Mouse (Mus musculus) embryonic stem cell, embryonic (primary cell): ENCODE measurements around the gene Tsc22d2.

Experiments used
- CTCF ChIA-PET, 4 experiments: fragments of 300-600 bp in 2 of 4; fragments of 350-600 bp in 2 of 4; sonication (Branson Sonifier 250); formaldehyde crosslinking; loops; one replicate each; lab custom pipeline; 2022; ENCODE audit warnings: inconsistent platforms in 2 of 4; lab: Charles Lee
- POLR2A ChIA-PET, 4 experiments: fragments of 300-600 bp in 2 of 4; fragments of 350-600 bp in 2 of 4; sonication (Branson Sonifier 250); formaldehyde crosslinking; loops; one replicate each; lab custom pipeline; 2022; ENCODE audit warnings: antibody characterized with exemption in 4 of 4, inconsistent platforms in 1 of 4; lab: Charles Lee

The Tsc22d2 gene

DNA sequence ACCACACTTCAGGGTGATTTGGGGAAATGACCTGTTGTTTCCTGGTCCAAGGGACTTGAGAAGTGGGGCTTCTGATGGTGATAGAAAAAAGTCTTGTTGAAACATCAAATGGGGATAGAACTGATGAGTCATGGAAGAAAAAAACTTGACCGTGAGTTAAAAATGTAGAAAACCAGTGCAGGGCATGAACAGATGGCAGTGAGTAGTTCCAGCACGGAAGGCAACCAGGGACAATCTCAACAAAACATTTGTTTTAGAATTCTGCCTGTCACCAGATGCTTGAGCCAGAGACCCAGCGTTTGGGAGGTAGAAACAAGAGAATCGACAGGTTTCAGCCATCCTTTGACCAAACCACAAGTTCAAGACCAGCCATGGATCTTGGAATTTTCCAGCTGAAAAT lies 79.1 kb downstream of the Tsc22d2 start:
- POLR2A ChIA-PET, result interaction anchor here in 1 of 4 experiments (0.7 kb wide), 1 partner anchor 346 kb away, joined by 3 read pairs; no protein-coding TSS in a partner anchor
- CTCF ChIA-PET, result interaction anchor here in 1 of 4 experiments (0.6 kb wide), 1 partner anchor 199 kb away, joined by 3 read pairs; the partner anchor contains the start of gene Siah2

DNA sequence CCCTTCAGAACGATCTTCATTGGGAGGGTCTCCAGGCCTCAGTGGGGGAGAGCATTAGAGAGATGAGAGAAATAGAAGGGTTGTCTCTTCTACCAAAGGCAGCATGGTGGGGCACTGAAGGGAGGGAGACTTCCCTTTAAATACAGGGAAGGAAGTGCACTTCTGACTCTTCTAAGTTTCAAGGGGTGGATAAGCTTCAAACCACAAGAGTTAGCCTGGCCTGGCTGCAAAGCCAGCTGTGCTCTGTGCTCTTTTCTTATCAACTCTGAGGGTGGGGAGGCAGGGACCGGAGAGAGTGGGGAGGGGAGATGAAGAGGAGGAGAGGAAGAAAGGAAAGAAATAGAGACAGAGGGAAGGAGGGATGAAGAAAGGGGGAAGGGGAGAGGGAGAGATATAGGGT lies 87.4 kb downstream of the Tsc22d2 start:
- ChIA-PET CTCF (no interaction called here), POLR2A (interaction anchor here in 1 of 4 experiments (0.6 kb wide), 1 partner anchor 106 kb away, joined by 3 read pairs; no protein-coding TSS in a partner anchor)

DNA sequence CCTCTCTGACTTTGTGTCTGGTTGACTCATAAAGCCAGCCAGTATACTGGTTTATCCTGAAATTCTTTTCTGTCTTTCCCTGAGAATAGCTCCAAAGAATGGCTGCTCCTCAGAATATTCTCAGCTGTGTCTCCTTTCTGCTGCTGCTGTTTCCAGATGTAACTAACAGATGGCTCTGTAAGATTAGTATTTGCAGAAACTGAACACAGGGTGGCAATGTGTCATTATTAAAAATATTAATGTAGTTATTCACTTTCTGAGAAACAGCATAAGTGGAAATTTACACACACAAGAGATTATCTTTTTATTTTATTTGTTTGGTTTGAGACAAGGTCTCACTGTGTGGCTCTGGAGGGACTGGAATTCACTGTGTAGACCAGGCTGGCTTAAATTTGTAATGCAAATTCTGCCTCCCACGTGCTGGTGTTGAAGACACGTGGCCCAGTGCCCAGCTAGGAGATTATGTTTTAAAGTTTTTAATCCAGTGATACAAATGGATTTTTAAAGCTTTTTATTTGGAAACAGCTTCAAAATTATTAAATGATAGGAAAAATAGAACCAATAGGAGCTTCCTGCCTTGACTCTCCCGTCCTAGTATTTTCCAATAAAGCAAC lies 89.3 kb downstream of the Tsc22d2 start:
- ChIA-PET CTCF (no interaction called here), POLR2A (interaction anchor here in 3 of 4 experiments (0.6 to 1.5 kb wide), 5 partner anchors 18 to 87 kb away, joined by 3 read pairs; partner anchors contain the start of genes Eif2a (in 1 of the 3) and Serp1 (in 1 of the 3))

DNA sequence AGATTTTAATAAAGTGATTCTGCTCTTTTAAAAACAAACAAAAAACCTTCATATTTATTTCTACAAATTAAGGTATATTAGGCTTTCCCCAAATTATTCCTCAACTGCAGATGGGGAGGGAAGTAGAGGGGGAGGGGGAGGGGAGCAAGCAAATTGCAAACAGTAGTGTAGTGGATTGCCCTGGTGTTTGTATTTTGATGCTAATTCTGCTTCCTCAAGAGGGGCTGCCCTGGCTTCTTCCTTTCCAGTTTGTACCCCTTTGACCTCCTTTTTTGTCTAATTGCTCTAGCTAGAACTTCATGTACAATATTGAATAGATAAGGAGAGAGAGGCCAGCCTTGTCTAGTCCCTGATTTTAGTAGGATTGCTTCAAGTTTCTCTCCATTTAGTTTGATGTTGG lies 90.2 kb downstream of the Tsc22d2 start:
- CTCF ChIA-PET, result no interaction called here
- POLR2A ChIA-PET, result interaction anchor here in 1 of 4 experiments (1.0 to 1.5 kb wide), 2 partner anchors 21 to 75 kb away, joined by 3 to 4 read pairs; partner anchors contain the start of genes Eif2a and Serp1

DNA sequence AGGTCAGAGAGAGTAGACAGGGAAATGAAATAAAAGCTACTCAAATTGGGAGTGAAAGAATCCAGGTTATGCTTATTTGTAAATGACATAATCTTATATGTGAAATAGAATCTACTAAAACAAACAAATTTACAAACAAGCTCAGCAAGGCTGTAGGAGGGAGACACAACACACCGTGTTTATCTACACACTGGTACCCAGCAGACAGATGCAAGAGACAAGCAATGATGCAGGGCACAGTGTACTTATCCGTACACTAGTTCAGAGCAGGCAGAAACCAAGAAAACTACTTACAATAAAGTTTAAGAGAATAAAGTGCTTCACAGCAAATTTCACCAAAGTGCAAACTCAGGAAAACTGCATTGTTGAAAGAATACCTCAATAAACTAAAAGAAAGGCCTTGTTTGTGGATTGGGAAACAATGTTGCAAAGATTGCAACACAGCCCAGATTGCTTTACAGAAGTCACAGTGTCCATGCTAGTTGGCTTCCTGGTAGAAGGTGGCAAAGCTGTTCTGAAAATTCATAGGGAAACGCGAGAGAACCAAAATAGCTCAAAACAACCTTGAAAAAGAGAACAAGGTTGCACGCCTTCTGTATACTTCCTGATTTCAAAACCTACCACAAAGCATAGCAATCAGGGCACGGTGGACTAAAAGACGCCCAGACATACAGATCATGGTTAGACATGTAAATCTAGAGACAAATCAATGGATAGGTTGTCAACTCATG lies 93.7 kb downstream of the Tsc22d2 start:
- POLR2A ChIA-PET, result interaction anchor here in 1 of 4 experiments (0.9 kb wide), 1 partner anchor 69 kb away, joined by 3 read pairs; no protein-coding TSS in a partner anchor
- CTCF ChIA-PET, result interaction anchor here in 1 of 4 experiments (0.7 kb wide), 1 partner anchor 32 kb away, joined by 3 read pairs; no protein-coding TSS in a partner anchor

DNA sequence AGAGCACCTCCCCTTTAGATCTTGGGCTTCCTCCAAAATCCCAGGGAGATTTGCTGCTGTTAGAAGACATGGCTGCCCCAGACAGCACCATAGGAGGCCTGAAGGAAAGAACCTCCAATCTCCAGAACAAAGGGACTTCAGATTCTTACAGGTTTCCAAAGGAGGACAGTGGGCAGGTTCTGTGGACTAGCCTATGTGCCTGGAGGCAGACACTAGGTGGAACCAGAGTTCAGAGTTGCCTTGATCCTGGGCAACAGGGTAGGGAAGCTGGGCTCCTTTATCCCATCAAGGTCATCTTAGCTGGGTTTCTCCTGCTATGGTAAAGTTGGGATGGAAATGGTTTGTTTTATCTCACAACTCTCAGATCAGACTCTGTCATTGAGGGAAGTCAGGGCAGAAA lies 97.1 kb downstream of the Tsc22d2 start:
- ChIA-PET CTCF (interaction anchor here in 1 of 4 experiments (1.0 to 2.3 kb wide), 2 partner anchors 10 to 142 kb away, joined by 3 to 8 read pairs; no protein-coding TSS in a partner anchor), POLR2A (interaction anchor here in 1 of 4 experiments (0.5 to 2.8 kb wide), 3 partner anchors 15 to 896 kb away, joined by 3 to 11 read pairs (median 4); partner anchors contain the start of genes Eif2a and Serp1)

DNA sequence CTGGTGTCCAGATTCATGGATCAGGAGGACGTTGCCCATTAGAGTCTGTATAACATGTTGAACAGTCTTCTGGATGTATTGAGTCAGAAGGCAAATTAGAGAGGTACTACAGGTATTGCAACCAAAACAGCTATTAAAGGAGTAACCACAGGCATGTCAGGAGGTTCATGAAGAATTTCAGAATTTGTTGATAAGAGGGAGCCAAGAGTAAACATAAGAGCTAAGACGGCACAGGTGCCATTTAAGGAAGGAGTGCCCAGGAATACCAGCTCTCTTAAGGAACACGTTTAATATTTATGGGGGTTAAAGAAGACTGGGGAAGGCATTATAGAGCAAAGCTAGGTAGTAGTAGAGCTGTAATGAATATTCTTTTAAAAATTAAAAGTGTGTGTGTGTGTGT lies 98.2 kb downstream of the Tsc22d2 start:
- CTCF ChIA-PET, result interaction anchor here in 1 of 4 experiments (0.5 to 2.3 kb wide), 2 partner anchors 38 to 141 kb away, joined by 3 to 8 read pairs; no protein-coding TSS in a partner anchor
- POLR2A ChIA-PET, result interaction anchor here in 2 of 4 experiments (0.6 to 2.8 kb wide), 9 partner anchors 9 to 927 kb away, joined by 3 to 12 read pairs (median 3); partner anchors contain the start of genes Eif2a (in 1 of the 2), Selenot (in 1 of the 2) and Serp1 (in 1 of the 2)

DNA sequence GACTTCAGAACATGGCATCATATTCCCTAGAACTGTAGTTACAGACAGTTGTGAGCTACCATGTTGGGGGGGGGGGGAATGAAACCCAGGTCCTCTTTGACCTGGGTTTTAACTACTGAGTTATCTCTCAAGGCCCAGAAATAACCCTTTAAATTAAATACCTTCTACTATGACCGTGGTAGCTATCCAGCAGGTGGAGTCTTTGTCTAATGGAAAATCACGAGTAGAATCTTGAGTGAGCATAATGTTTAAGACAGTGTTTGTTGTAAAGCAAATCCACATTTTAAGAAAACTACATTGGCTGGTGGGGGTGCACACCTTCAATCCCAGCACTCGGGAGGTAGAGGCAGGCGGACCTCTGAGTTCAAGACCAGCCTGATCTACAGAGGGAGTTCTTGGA lies 99.0 kb downstream of the Tsc22d2 start:
- ChIA-PET POLR2A (interaction anchor here in 3 of 4 experiments (0.6 to 2.8 kb wide), 9 partner anchors 8 to 927 kb away, joined by 3 to 12 read pairs (median 3); partner anchors contain the start of genes Eif2a (in 1 of the 3), Selenot (in 1 of the 3) and Serp1 (in 1 of the 3)), CTCF (interaction anchor here in 3 of 4 experiments (0.5 to 2.3 kb wide), 4 partner anchors 140 to 335 kb away, joined by 3 to 8 read pairs (median 4); no protein-coding TSS in a partner anchor)

DNA sequence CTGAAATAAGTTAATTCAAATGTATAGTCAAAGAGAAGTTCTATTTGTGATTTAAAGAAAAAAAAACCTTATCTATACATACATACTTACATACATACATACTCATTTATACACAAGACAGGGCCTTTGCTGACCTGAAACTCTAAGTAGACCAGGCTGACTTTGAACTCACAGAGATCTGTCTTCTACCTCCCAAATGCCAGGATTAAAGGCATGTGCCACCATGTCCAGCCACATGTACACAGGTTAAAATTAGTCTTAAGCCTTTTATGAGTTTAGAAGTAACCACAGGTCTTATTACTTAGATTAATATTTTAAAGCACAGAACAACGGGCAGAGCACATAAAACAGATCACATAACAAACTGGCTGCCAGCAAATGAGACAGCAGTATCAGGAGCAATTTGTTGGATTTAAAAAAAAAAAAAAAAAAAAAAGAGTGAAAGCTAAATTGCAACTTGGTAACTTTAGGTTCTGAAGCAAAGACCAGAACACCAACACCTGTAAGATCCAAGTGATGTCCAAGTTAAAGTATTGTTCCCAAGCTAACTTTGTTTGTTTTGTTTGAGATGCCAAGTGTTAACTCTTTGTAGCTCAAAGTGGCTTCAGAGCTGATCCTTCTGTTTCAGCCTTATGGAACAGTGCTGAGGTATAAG lies 101.6 kb downstream of the Tsc22d2 start:
- ChIA-PET POLR2A (interaction anchor here in 1 of 4 experiments (0.6 to 1.3 kb wide), 3 partner anchors 10 to 334 kb away, joined by 3 to 4 read pairs (median 3); partner anchors contain the start of genes Eif2a and Serp1), CTCF (interaction anchor here in 1 of 4 experiments (0.6 kb wide), 1 partner anchor 10 kb away, joined by 3 read pairs; the partner anchor contains the start of gene Serp1)
